Mouse (Mus musculus): ENCODE data around the gene Fbxw9.

DNA sequence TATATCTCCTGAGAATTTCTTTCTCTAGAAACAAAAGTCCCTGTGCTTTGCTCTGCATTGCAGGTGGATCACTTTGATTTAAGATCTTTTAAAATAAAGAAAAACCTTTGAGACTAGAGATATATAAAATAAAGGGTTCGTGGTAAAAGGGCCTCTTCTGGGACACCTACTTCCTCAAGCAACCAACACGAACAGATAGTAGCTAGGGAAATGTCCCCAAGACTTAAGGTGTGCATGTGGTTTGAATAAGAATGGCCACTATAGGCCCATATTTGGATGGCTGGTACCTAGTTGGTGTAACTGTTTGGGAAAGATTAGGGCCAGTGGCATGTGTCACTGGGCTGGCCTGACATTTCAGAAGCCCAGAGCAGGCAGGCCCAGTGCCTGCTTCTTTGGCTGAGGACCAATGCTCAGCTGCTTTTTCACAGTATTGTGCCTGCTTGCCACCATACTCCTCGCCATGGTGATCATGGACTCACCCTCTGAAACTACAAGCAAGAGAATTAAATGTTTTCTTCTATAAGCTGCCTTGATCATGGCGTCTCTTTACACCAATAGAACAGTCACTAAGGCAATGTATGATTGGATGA, 40.3 kb downstream of the Fbxw9 start:
- TF ChIP-seq GATA1 (IDR thresholded peaks at IDR 0.05; ENCODE audit: borderline replicate concordance, low read length) = no peak
- no peak for TF ChIP-seq TAL1 (conservative IDR thresholded peaks at IDR 0.05; ENCODE audit: low read depth, low read length)
- no peak for TF ChIP-seq CTCF (IDR thresholded peaks at IDR 0.05; ENCODE audit: low read depth, low read length)

Measured in G1E (cell line).